Mouse (Mus musculus): ENCODE data around the gene Phkb. TPM values are rescaled to one million over a fixed set of nuclear protein-coding genes. Genes with fewer than 3 reads are reported as not detected.

Gene Phkb
- polyA plus RNA-seq, 1 experiment = 2.8 TPM

GRCm38 (mm10) chr8:86083346-86083745 lies 242.6 kb downstream of the Phkb start:
- TF ChIP-seq POLR2A (IDR thresholded peaks at IDR 0.05; ENCODE audit: low read depth, low read length) (no peak), CTCF (IDR thresholded peaks at IDR 0.05; ENCODE audit: extremely low read depth, insufficient read length, insufficient replicate concordance, low read depth, low read length) (no peak)
- no peaks in the 10 kb centered on the region for H3K36me3 ChIP-seq (ENCODE audit: control insufficient read depth, insufficient read depth, low read length)
- H3K27me3 ChIP-seq (ENCODE audit: control insufficient read depth, insufficient read depth, low read length) = no peaks in the 10 kb centered on the region
- no peak overlapping the region for H3K27ac ChIP-seq (ENCODE audit: insufficient read depth, low read depth, low read length)
- WGBS = 77% methylated on average over 4 of the region's 4 CpGs
- no peak overlapping the region for H3K4me3 ChIP-seq (ENCODE audit: low read depth, low read length)
- H3K4me1 ChIP-seq (ENCODE audit: control insufficient read depth, insufficient read depth, insufficient read length, low read length) = peaks cover 5% of the 10 kb centered on the region; the same call in 1 of the 2 replicates

GRCm38 (mm10) chr8:86086791-86087190 lies 246.0 kb downstream of the Phkb start:
- no peak overlapping the region for H3K27ac ChIP-seq (ENCODE audit: insufficient read depth, low read depth, low read length)
- no peaks in the 10 kb centered on the region for H3K36me3 ChIP-seq (ENCODE audit: control insufficient read depth, insufficient read depth, low read length)
- TF ChIP-seq POLR2A (IDR thresholded peaks at IDR 0.05; ENCODE audit: low read depth, low read length) (no peak), CTCF (IDR thresholded peaks at IDR 0.05; ENCODE audit: extremely low read depth, insufficient read length, insufficient replicate concordance, low read depth, low read length) (no peak)
- H3K4me3 ChIP-seq (ENCODE audit: low read depth, low read length) = no peak overlapping the region
- H3K4me1 ChIP-seq (ENCODE audit: control insufficient read depth, insufficient read depth, insufficient read length, low read length) = no peaks in the 10 kb centered on the region
- WGBS = 93% methylated on average over 2 of the region's 2 CpGs
- H3K27me3 ChIP-seq (ENCODE audit: control insufficient read depth, insufficient read depth, low read length) = no peaks in the 10 kb centered on the region

DNA sequence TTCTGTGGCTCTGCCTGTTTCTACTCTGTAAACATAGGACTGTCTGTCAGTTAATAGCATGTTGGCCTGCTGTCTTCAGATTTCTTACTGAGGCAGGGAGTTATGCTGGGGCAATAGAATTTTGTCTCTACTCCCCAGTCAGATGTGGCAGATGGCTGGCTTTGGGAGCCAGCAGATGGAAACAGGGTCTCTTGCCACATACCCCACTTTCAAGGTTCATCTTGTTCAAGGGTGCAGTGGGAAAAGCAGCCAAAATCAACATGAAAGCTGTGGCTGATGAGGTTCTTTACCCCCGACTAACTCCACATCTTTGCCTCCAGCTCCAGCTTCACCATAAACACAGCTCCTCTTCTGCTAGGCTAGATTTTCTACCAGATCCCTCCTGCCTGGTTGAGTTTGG lies 246.7 kb downstream of the Phkb start:
- no peaks in the 10 kb centered on the region for H3K36me3 ChIP-seq (ENCODE audit: control insufficient read depth, insufficient read depth, low read length)
- 70% methylated on average over 1 of the region's 1 CpGs for WGBS
- H3K4me3 ChIP-seq (ENCODE audit: low read depth, low read length) = no peak overlapping the region
- H3K4me1 ChIP-seq (ENCODE audit: control insufficient read depth, insufficient read depth, insufficient read length, low read length) = no peaks in the 10 kb centered on the region
- H3K27ac ChIP-seq (ENCODE audit: insufficient read depth, low read depth, low read length) = no peak overlapping the region
- no peak for TF ChIP-seq POLR2A (IDR thresholded peaks at IDR 0.05; ENCODE audit: low read depth, low read length)
- H3K27me3 ChIP-seq (ENCODE audit: control insufficient read depth, insufficient read depth, low read length) = no peaks in the 10 kb centered on the region

- H3K4me3 ChIP-seq (ENCODE audit: low read depth, low read length) = no peak overlapping the region
- H3K4me1 ChIP-seq (ENCODE audit: control insufficient read depth, insufficient read depth, insufficient read length, low read length) = no peaks in the 10 kb centered on the region
- no peaks in the 10 kb centered on the region for H3K27me3 ChIP-seq (ENCODE audit: control insufficient read depth, insufficient read depth, low read length)
- TF ChIP-seq POLR2A (IDR thresholded peaks at IDR 0.05; ENCODE audit: low read depth, low read length) = no peak
- no peak for TF ChIP-seq CTCF (IDR thresholded peaks at IDR 0.05; ENCODE audit: extremely low read depth, insufficient read length, insufficient replicate concordance, low read depth, low read length)
- WGBS = 80% methylated on average over 10 of the region's 10 CpGs
- H3K36me3 ChIP-seq (ENCODE audit: control insufficient read depth, insufficient read depth, low read length) = no peaks in the 10 kb centered on the region
- no peak overlapping the region for H3K27ac ChIP-seq (ENCODE audit: insufficient read depth, low read depth, low read length)
Measured at GRCm38 (mm10) chr8:86090666-86091065, 249.9 kb downstream of the Phkb start.

Other genes starting within 250 kb of the Phkb start
- gene Neto2, start 140.0 kb upstream of the Phkb start, polyA plus RNA-seq (2012; rRNA removed) = 0.06 and 0.16 TPM in 2 replicates
- 9.3 and 14.4 TPM in 2 replicates for gene Itfg1, start within 50 bp of the Phkb start, polyA plus RNA-seq (2012; rRNA removed)

Measured in small intestine, adult 2 months (tissue).